23 mouse cellular contexts compared by ENCODE assay signal in genomic region chr7:46738561-46739460, GRCm38 (mm10). TPM values are rescaled to one million over a fixed set of nuclear protein-coding genes. Genes with fewer than 3 reads are reported as not detected.
DNase-seq lines count a peak whose midpoint lies in the region; ATAC-seq and TF ChIP-seq lines count a peak whose summit lies in the region.
"Had no signal": no experiment of that assay in that cellular context is flagged by ENCODE, and none has a peak within 500 bp of the region (broad histone marks: within the 10 kb centered on the region; RNA-seq: fewer than 3 reads in every experiment).

No protein-coding gene starts in this region.

- no peaks in the 10 kb centered on the region for H3K9me3 ChIP-seq in kidney, embryonic 14.5 days (ENCODE audit: control insufficient read depth, low read length)
- H3K9me3 ChIP-seq in lung, embryonic 14.5 days (ENCODE audit: low read depth, low read length) = no peaks in the 10 kb centered on the region
- H3K9me3 ChIP-seq in liver, postnatal 0 days (ENCODE audit: low read length) = no peaks in the 10 kb centered on the region
- H3K9me3 ChIP-seq in heart, embryonic 12.5 days (replicated peaks) = no peaks in the 10 kb centered on the region
- H3K9me3 ChIP-seq: embryonic facial prominence, embryonic 13.5 days; liver, embryonic 13.5 days; neural tube, embryonic 13.5 days had no signal

- H3K4me2 ChIP-seq in kidney, embryonic 14.5 days (replicated peaks; ENCODE audit: low read depth, low read length) = no peak overlapping the region
- no peak overlapping the region for H3K4me2 ChIP-seq in lung, embryonic 14.5 days
- no peak overlapping the region for H3K4me2 ChIP-seq in liver, postnatal 0 days (ENCODE audit: low read depth, low read length)
- no peak overlapping the region for H3K4me2 ChIP-seq in heart, embryonic 12.5 days
- H3K4me2 ChIP-seq: embryonic facial prominence, embryonic 13.5 days; liver, embryonic 13.5 days; midbrain, embryonic 11.5 days; neural tube, embryonic 13.5 days had no signal

- H3K27ac ChIP-seq in kidney, embryonic 14.5 days (ENCODE audit: low read depth, low read length) = no peak overlapping the region
- H3K27ac ChIP-seq in lung, embryonic 14.5 days (ENCODE audit: low read depth) = no peak overlapping the region
- H3K27ac ChIP-seq in liver, postnatal 0 days (ENCODE audit: low read depth) = peak overlapping the region; percentile 22; the same call in 1 of the 2 replicates
- no peak overlapping the region for H3K27ac ChIP-seq in heart, embryonic 12.5 days (ENCODE audit: poor library complexity, severe bottlenecking)
- H3K27ac ChIP-seq: embryonic facial prominence, embryonic 13.5 days; liver, embryonic 13.5 days; neural tube, embryonic 13.5 days had no signal

- peak; percentile 12 for DNase-seq in kidney, adult 18-20 months
- peak; percentile 18 for DNase-seq in lung, embryonic 14.5 days
- DNase-seq in lung, adult 2 months = no peak
- DNase-seq in liver, postnatal 0 days = no peak
- peak; percentile 36 for DNase-seq in yolk sac, embryonic 10.5 days (ENCODE audit: low spot score)
- DNase-seq: adrenal gland, postnatal 10 days; cerebellum, postnatal 10 days; gastrocnemius, postnatal 36 days; liver, embryonic 13.5 days had no signal

- 79% methylated on average over 12 of the region's 12 CpGs for WGBS in kidney, embryonic 14.5 days
- 77% methylated on average over 12 of the region's 12 CpGs for WGBS in lung, embryonic 14.5 days
- WGBS in lung, adult 2 months = 54% methylated on average over 12 of the region's 12 CpGs
- WGBS in liver, postnatal 0 days (ENCODE audit: insufficient replicate concordance) = 64% methylated on average over 12 of the region's 12 CpGs
- 72% methylated on average over 12 of the region's 12 CpGs for WGBS in heart, embryonic 12.5 days

- no peaks in the 10 kb centered on the region for H3K4me1 ChIP-seq in kidney, embryonic 14.5 days (ENCODE audit: control insufficient read depth, insufficient read depth, low read length)
- no peaks in the 10 kb centered on the region for H3K4me1 ChIP-seq in lung, embryonic 14.5 days (ENCODE audit: insufficient read depth)
- peaks cover 6% of the 10 kb centered on the region for H3K4me1 ChIP-seq in lung, adult 2 months (ENCODE audit: control insufficient read depth, insufficient read depth, low read length)
- peaks cover 8% of the 10 kb centered on the region for H3K4me1 ChIP-seq in liver, postnatal 0 days (ENCODE audit: insufficient read depth)
- no peaks in the 10 kb centered on the region for H3K4me1 ChIP-seq in heart, embryonic 12.5 days (replicated peaks)
- H3K4me1 ChIP-seq: embryonic facial prominence, embryonic 13.5 days; neural tube, embryonic 13.5 days had no signal

- ATAC-seq in kidney, embryonic 14.5 days (ENCODE audit: low FRiP score, low TSS enrichment) = no peak
- no peak for ATAC-seq in lung, embryonic 14.5 days (ENCODE audit: insufficient read depth)
- ATAC-seq in liver, postnatal 0 days = peak; percentile 77
- no peak for ATAC-seq in heart, embryonic 12.5 days (ENCODE audit: insufficient number of reproducible peaks, low FRiP score)
- ATAC-seq in frontal cortex, adult (ENCODE audit: low TSS enrichment) = no peak
- ATAC-seq: CD4-positive, CD25-positive, alpha-beta regulatory T cell, adult 4 months; forebrain, embryonic 14.5 days; inflammation-experienced regulatory T-cells, adult 6 months; Patski had no signal

- TF ChIP-seq EP300 in liver, postnatal 0 days (IDR thresholded peaks at IDR 0.05; ENCODE audit: low read depth) = no peak

- TF ChIP-seq CTCF in lung, embryonic 14.5 days (IDR thresholded peaks at IDR 0.05; ENCODE audit: low read depth) = no peak
- TF ChIP-seq CTCF in lung, adult 2 months (IDR thresholded peaks at IDR 0.05; ENCODE audit: insufficient read depth, low read length) = no peak
- no peak for TF ChIP-seq CTCF in liver, postnatal 0 days (IDR thresholded peaks at IDR 0.05; ENCODE audit: low read depth)

- TF ChIP-seq POLR2A in lung, adult 2 months (IDR thresholded peaks at IDR 0.05; ENCODE audit: borderline replicate concordance, extremely low read depth, low read depth, low read length) = no peak

- H3K27me3 ChIP-seq in kidney, embryonic 14.5 days (ENCODE audit: control insufficient read depth, insufficient read depth, low read length) = no peaks in the 10 kb centered on the region
- no peaks in the 10 kb centered on the region for H3K27me3 ChIP-seq in lung, embryonic 14.5 days (ENCODE audit: insufficient read depth, low read length)
- no peaks in the 10 kb centered on the region for H3K27me3 ChIP-seq in liver, postnatal 0 days (ENCODE audit: insufficient read depth, low read length)
- H3K27me3 ChIP-seq in heart, embryonic 12.5 days (replicated peaks) = no peaks in the 10 kb centered on the region
- H3K27me3 ChIP-seq: embryonic facial prominence, embryonic 13.5 days; liver, embryonic 13.5 days; neural tube, embryonic 13.5 days; Patski had no signal

- no peak overlapping the region for H3K4me3 ChIP-seq in kidney, embryonic 14.5 days (ENCODE audit: low read length)
- no peak overlapping the region for H3K4me3 ChIP-seq in lung, embryonic 14.5 days (ENCODE audit: low read depth, low read length)
- H3K4me3 ChIP-seq in lung, adult 2 months (replicated peaks; ENCODE audit: extremely low read depth, low read depth, low read length) = no peak overlapping the region
- no peak overlapping the region for H3K4me3 ChIP-seq in liver, postnatal 0 days (ENCODE audit: low read depth, low read length)
- H3K4me3 ChIP-seq in heart, embryonic 12.5 days = no peak overlapping the region
- H3K4me3 ChIP-seq: embryonic facial prominence, embryonic 13.5 days; liver, embryonic 13.5 days; neural tube, embryonic 13.5 days had no signal

- no peak overlapping the region for H3K9ac ChIP-seq in kidney, embryonic 14.5 days (ENCODE audit: low read depth, low read length)
- no peak overlapping the region for H3K9ac ChIP-seq in lung, embryonic 14.5 days
- no peak overlapping the region for H3K9ac ChIP-seq in liver, postnatal 0 days (replicated peaks)
- H3K9ac ChIP-seq in heart, embryonic 12.5 days = no peak overlapping the region
- H3K9ac ChIP-seq: embryonic facial prominence, embryonic 13.5 days; liver, embryonic 13.5 days; neural tube, embryonic 13.5 days had no signal

- H3K36me3 ChIP-seq in kidney, embryonic 14.5 days (ENCODE audit: control insufficient read depth, insufficient read depth, low read length) = no peaks in the 10 kb centered on the region
- H3K36me3 ChIP-seq in lung, embryonic 14.5 days (ENCODE audit: insufficient read depth) = no peaks in the 10 kb centered on the region
- H3K36me3 ChIP-seq in liver, postnatal 0 days (replicated peaks; ENCODE audit: insufficient read depth, low read length) = no peaks in the 10 kb centered on the region
- no peaks in the 10 kb centered on the region for H3K36me3 ChIP-seq in heart, embryonic 12.5 days
- H3K36me3 ChIP-seq: embryonic facial prominence, embryonic 13.5 days; liver, embryonic 13.5 days; neural tube, embryonic 13.5 days had no signal

RNA-seq across cellular contexts. Expression of gene Saa1, which starts 4.0 kb away (rescaled TPM):
- polyA plus RNA-seq in kidney, embryonic 14.5 days (2014; fragmentation: Nextera tagmentation; extraction: Ambion mirVana) = 2.3 and 2.6 TPM in 2 replicates
- polyA plus RNA-seq in lung, embryonic 14.5 days (2014; fragmentation: Nextera tagmentation; extraction: Ambion mirVana) = not detected in 2 replicates
- polyA plus RNA-seq in lung, adult 2 months (2012; rRNA removed) = 2.4 TPM in 1 of 2 replicates, not detected in the other
- 0.38 and 0.63 TPM in 2 replicates for polyA plus RNA-seq in liver, postnatal 0 days (2015; fragmentation: Nextera tagmentation; extraction: Ambion mirVana)
- not detected in 2 replicates for polyA plus RNA-seq in heart, embryonic 12.5 days (2016; fragmentation: Nextera tagmentation; extraction: Ambion mirVana)
- polyA plus RNA-seq: CD4-positive, CD25-positive, alpha-beta regulatory T cell, adult 4 months; embryonic facial prominence, embryonic 13.5 days; forebrain, embryonic 14.5 days; heart, postnatal 0 days; hindbrain, embryonic 11.5 days; inflammation-experienced regulatory T-cells, adult 6 months; midbrain, embryonic 11.5 days; Patski; spleen, adult 2 months had no signal

RNA-seq across cellular contexts. Expression of gene Saa4, which starts 6.4 kb away (rescaled TPM):
- not detected in 2 replicates for polyA plus RNA-seq in kidney, embryonic 14.5 days (2014; fragmentation: Nextera tagmentation; extraction: Ambion mirVana)
- not detected in 2 replicates for polyA plus RNA-seq in lung, embryonic 14.5 days (2014; fragmentation: Nextera tagmentation; extraction: Ambion mirVana)
- 0.05 and 0.07 TPM in 2 replicates for polyA plus RNA-seq in lung, adult 2 months (2012; rRNA removed)
- 2.3 and 2.4 TPM in 2 replicates for polyA plus RNA-seq in liver, postnatal 0 days (2015; fragmentation: Nextera tagmentation; extraction: Ambion mirVana)
- not detected in 2 replicates for polyA plus RNA-seq in heart, embryonic 12.5 days (2016; fragmentation: Nextera tagmentation; extraction: Ambion mirVana)
- polyA plus RNA-seq: CD4-positive, CD25-positive, alpha-beta regulatory T cell, adult 4 months; embryonic facial prominence, embryonic 13.5 days; forebrain, embryonic 14.5 days; heart, postnatal 0 days; hindbrain, embryonic 11.5 days; inflammation-experienced regulatory T-cells, adult 6 months; midbrain, embryonic 11.5 days; neural tube, embryonic 13.5 days; Patski; spleen, adult 2 months; stomach, embryonic 14.5 days had no signal

RNA-seq across cellular contexts. Expression of gene Saa2, which starts 12.8 kb away (rescaled TPM):
- polyA plus RNA-seq in kidney, embryonic 14.5 days (2014; fragmentation: Nextera tagmentation; extraction: Ambion mirVana) = 0.74 TPM in 1 of 2 replicates, not detected in the other
- polyA plus RNA-seq in lung, embryonic 14.5 days (2014; fragmentation: Nextera tagmentation; extraction: Ambion mirVana) = not detected in 2 replicates
- polyA plus RNA-seq in lung, adult 2 months (2012; rRNA removed) = not detected in 2 replicates
- polyA plus RNA-seq in liver, postnatal 0 days (2015; fragmentation: Nextera tagmentation; extraction: Ambion mirVana) = 0.19 and 0.25 TPM in 2 replicates
- not detected in 2 replicates for polyA plus RNA-seq in heart, embryonic 12.5 days (2016; fragmentation: Nextera tagmentation; extraction: Ambion mirVana)
- polyA plus RNA-seq: CD4-positive, CD25-positive, alpha-beta regulatory T cell, adult 4 months; embryonic facial prominence, embryonic 13.5 days; forebrain, embryonic 14.5 days; heart, postnatal 0 days; inflammation-experienced regulatory T-cells, adult 6 months; liver, embryonic 13.5 days; midbrain, embryonic 11.5 days; neural tube, embryonic 13.5 days; spleen, adult 2 months; stomach, embryonic 14.5 days had no signal

RNA-seq across cellular contexts. Expression of gene Saa3, which starts 23.3 kb away (rescaled TPM):
- polyA plus RNA-seq in kidney, embryonic 14.5 days (2014; fragmentation: Nextera tagmentation; extraction: Ambion mirVana) = 0.20 TPM in 1 of 2 replicates, not detected in the other
- 0.08 TPM in 1 of 2 replicates, not detected in the other for polyA plus RNA-seq in lung, embryonic 14.5 days (2014; fragmentation: Nextera tagmentation; extraction: Ambion mirVana)
- polyA plus RNA-seq in lung, adult 2 months (2012; rRNA removed) = 0.97 and 1.4 TPM in 2 replicates
- polyA plus RNA-seq in liver, postnatal 0 days (2015; fragmentation: Nextera tagmentation; extraction: Ambion mirVana) = 5.4 and 11.9 TPM in 2 replicates
- 0.20 TPM in 1 of 2 replicates, not detected in the other for polyA plus RNA-seq in heart, embryonic 12.5 days (2016; fragmentation: Nextera tagmentation; extraction: Ambion mirVana)
- polyA plus RNA-seq: CD4-positive, CD25-positive, alpha-beta regulatory T cell, adult 4 months; inflammation-experienced regulatory T-cells, adult 6 months; midbrain, embryonic 11.5 days; stomach, embryonic 14.5 days had no signal

RNA-seq across cellular contexts. Expression of gene Saal1, which starts 28.3 kb away (rescaled TPM):
- 33.6 and 37.9 TPM in 2 replicates for polyA plus RNA-seq in kidney, embryonic 14.5 days (2014; fragmentation: Nextera tagmentation; extraction: Ambion mirVana)
- polyA plus RNA-seq in lung, embryonic 14.5 days (2014; fragmentation: Nextera tagmentation; extraction: Ambion mirVana) = 35.8 and 38.6 TPM in 2 replicates
- 4.5 and 4.9 TPM in 2 replicates for polyA plus RNA-seq in lung, adult 2 months (2012; rRNA removed)
- polyA plus RNA-seq in liver, postnatal 0 days (2015; fragmentation: Nextera tagmentation; extraction: Ambion mirVana) = 6.5 and 6.9 TPM in 2 replicates
- polyA plus RNA-seq in heart, embryonic 12.5 days (2016; fragmentation: Nextera tagmentation; extraction: Ambion mirVana) = 16.2 and 16.5 TPM in 2 replicates

Comparison
In these comparisons a context has a peak if more than half of its experiments do, and no peak if none do; other contexts are left out.
1. DNase-seq: peak in kidney, adult 18-20 months (single experiment), lung, embryonic 14.5 days (single experiment) and yolk sac, embryonic 10.5 days (single experiment); none in lung, adult 2 months (single experiment) and liver, postnatal 0 days (single experiment).